Mouse (Mus musculus) lung, postnatal 0 days (tissue): ENCODE results near the gene Gstm6. TPM values are rescaled to one million over a fixed set of nuclear protein-coding genes. Genes with fewer than 3 reads are reported as not detected.
"Not testable (repeated sequence)": the region's sequence is repeated elsewhere in the genome, so short reads cannot be mapped to it uniquely, and the experiment has no call there.

ENCODE experiments used
- ATAC-seq: fragments of 200-750 bp; cut with Nextera tagmentation; 2 replicates; pipeline ENCODE4 v1.8.0; 2017; ENCODE audit warnings: moderate library complexity
- DNase-seq: peaks from one replicate; pipeline ENCODE4 v3.0.0-alpha.2; 2016; ENCODE audit warnings: low spot score
- H3K27ac ChIP-seq: fragments of 300-500 bp; sonication (generic); 2 replicates; pipeline ENCODE4 v1.5.1; 2014; ENCODE audit warnings: antibody characterized with exemption, mild to moderate bottlenecking, low read length, mixed read lengths
- H3K27me3 ChIP-seq: fragments of 300-500 bp; sonication (generic); replicated peaks from 2 replicates; pipeline ENCODE4 v1.6.1; 2014; ENCODE audit warnings: low read length, mixed read lengths; ENCODE audit not compliant: insufficient read depth
- H3K36me3 ChIP-seq: fragments of 300-500 bp; sonication (generic); 2 replicates; pipeline ENCODE4 v1.6.1; 2014; ENCODE audit warnings: low read length, mixed read lengths; ENCODE audit not compliant: insufficient read depth
- H3K4me1 ChIP-seq: fragments of 300-500 bp; sonication (generic); 2 replicates; pipeline ENCODE4 v1.6.1; 2014; ENCODE audit warnings: antibody characterized with exemption, low read depth, low read length, mixed read lengths; ENCODE audit not compliant: insufficient read depth
- H3K4me2 ChIP-seq: fragments of 300-500 bp; sonication (generic); replicated peaks from 2 replicates; pipeline ENCODE4 v1.6.1; 2014; ENCODE audit warnings: low read depth, mild to moderate bottlenecking, low read length, moderate library complexity, mixed read lengths
- H3K4me3 ChIP-seq: fragments of 300-500 bp; sonication (generic); 2 replicates; pipeline ENCODE4 v1.5.1; 2014; ENCODE audit warnings: low read depth, low read length
- H3K9ac ChIP-seq: fragments of 300-500 bp; sonication (generic); replicated peaks from 2 replicates; pipeline ENCODE4 v1.6.1; 2014; ENCODE audit warnings: low read depth, mild to moderate bottlenecking
- H3K9me3 ChIP-seq: fragments of 300-500 bp; sonication (generic); 2 replicates; pipeline ENCODE4 v1.6.1; 2016; ENCODE audit warnings: low read length, mixed read lengths
- CTCF ChIP-seq: IDR thresholded peaks from 2 replicates; pipeline ENCODE4 v1.5.1; 2016; ENCODE audit warnings: antibody characterized with exemption, mild to moderate bottlenecking
- EP300 ChIP-seq: IDR thresholded peaks from 2 replicates; pipeline ENCODE4 v1.6.1; 2016; ENCODE audit warnings: antibody characterized with exemption, mild to moderate bottlenecking, control low read depth
- WGBS: fragments of 180-500 bp; shearing (Covaris S2); extraction: QIAGEN DNeasy Blood & Tissue Kit; methylation state at CpG from one replicate; pipeline ENCODE4 v1.1.7; 2014; 5-methylcytosine and 5-hydroxymethylcytosine counted together
- polyA plus RNA-seq: library from polyadenylated mRNA; unstranded; fragments of >200 nt; fragmentation: Nextera tagmentation; extraction: Ambion mirVana; gene quantifications from 2 replicates; pipeline ENCODE4 v1.2.1, GENCODE M21; 2015

Gene Gstm6
- polyA plus RNA-seq, result 3.6 and 4.1 TPM in 2 replicates

DNA sequence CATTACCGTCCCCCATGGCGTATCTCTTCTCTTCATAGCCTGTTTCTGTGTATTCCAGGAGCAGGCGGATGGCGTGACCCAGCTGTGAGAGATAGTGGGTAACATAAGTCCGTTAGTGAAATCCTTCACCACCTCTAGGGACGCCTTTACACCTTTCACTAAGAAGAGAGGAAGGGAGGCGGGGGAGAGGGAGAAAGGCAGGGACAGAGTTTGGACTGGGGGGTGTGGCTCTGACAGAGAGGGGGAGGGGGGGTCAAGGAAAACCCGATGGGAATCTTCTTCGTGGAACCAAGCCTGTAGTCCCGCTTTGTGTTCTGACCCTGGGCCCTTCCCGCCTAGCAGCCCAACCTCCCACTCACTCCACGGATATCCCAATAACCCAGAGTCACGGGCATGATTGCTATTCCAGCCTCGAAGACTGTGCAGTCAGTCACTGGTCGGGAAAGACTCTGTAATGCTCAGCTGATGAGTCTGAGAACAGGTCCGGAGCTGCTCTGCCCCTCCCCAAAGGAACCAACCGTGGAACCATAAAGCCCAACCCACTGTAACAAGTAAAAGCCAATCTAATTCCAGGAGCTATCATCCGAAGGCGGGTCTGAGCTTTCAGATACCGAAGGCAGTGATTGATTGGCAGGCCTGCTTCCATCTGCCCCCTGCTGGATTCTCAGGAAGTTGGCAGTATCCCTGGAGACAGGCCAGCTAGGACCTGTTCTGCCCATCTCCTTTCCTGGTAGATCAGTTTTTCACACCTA, at the start of gene Gstm6:
Gstm6 (minus strand) TSS at position 511 of the 752 bp plus-strand sequence.
- Histone ChIP-seq H3K36me3 (no peaks in the 10 kb centered on the region), H3K9me3 (no peaks in the 10 kb centered on the region), H3K4me2 (peak within 1 kb of the TSS; percentile 47), H3K4me3 (no peak within 1 kb of the TSS), H3K27me3 (no peaks in the 10 kb centered on the region), H3K9ac (no peak within 1 kb of the TSS), H3K4me1 (peaks cover 3% of the 10 kb centered on the region; the same call in 1 of the 2 replicates), H3K27ac (no peak within 1 kb of the TSS)
- peak; percentile 72 for TF ChIP-seq CTCF
- no peak for TF ChIP-seq EP300
- peak; percentile 75 for DNase-seq
- ATAC-seq, result peak; percentile 69
- WGBS, result 21% methylated on average over 20 of the region's 20 CpGs

DNA sequence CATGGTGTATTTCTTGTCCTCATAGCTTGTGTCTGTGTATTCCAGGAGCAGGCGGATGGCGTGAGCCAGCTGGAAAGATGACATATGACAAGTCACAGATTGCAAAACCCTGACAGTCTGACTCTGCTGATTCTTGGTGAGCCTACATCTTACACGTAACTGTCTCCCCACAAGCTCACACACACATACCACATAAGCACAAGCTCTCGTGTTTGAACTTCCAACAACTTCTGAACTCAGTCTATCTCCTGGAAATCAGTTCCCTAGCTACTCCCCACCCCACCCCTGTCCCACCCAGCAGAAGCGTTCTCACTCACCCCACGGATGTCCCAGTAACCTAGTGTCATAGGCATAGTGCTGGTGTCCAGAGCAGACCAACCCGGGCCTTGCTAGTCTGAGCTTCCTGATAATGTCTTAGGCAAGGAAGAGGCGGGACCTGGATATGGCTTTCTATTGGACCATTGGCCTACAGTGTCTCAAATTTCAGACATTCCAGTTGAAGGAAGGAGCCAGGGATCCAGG, 42.6 kb upstream of the Gstm6 start, which contains the start of gene Gstm2:
Gstm2 (minus strand) TSS at position 413 of the 522 bp plus-strand sequence.
- peak within 1 kb of the TSS; percentile 30 for H3K4me2 ChIP-seq
- TF ChIP-seq EP300 (no peak), CTCF (no peak)
- peak within 1 kb of the TSS; percentile 80 for H3K27ac ChIP-seq
- no peaks in the 10 kb centered on the region for H3K4me1 ChIP-seq
- no peaks in the 10 kb centered on the region for H3K36me3 ChIP-seq
- no peaks in the 10 kb centered on the region for H3K9me3 ChIP-seq
- DNase-seq (peak; percentile 94), ATAC-seq (peak; percentile 96)
- 18% methylated on average over 8 of the region's 8 CpGs for WGBS
- H3K9ac ChIP-seq, result no peak within 1 kb of the TSS
- no peaks in the 10 kb centered on the region for H3K27me3 ChIP-seq
- peak within 1 kb of the TSS; percentile 10; the same call in 1 of the 2 replicates for H3K4me3 ChIP-seq

DNA sequence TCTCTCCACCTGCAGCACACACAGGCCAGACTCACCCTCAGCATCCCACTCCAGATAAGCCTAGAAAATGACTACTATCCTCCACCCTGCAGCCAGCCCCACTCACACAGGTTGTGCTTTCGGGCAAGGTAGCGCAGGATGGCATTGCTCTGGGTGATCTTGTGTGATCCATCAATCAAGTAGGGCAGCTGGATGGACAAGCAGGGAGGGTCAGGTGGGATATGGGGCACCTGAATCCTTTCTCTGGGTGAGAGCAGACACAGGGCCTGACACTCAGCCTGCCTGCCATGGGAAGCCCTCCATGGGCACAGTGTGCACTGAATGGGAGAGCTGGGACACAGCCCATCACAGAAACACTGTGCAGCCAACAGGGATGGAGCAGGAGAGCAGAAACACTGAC, 41.6 kb upstream of the Gstm6 start:
- H3K9ac ChIP-seq, DNase-seq, H3K27me3 ChIP-seq, H3K4me1 ChIP-seq, H3K4me3 ChIP-seq, H3K36me3 ChIP-seq, ATAC-seq, H3K9me3 ChIP-seq: not testable (repeated sequence)
- WGBS, result 95% methylated on average over 2 of the region's 2 CpGs
- Histone ChIP-seq H3K27ac (peak overlapping the region; percentile 80), H3K4me2 (0 out of 2 replicates have a peak overlapping the region, but pooled peaks have one; percentile 30)

DNA sequence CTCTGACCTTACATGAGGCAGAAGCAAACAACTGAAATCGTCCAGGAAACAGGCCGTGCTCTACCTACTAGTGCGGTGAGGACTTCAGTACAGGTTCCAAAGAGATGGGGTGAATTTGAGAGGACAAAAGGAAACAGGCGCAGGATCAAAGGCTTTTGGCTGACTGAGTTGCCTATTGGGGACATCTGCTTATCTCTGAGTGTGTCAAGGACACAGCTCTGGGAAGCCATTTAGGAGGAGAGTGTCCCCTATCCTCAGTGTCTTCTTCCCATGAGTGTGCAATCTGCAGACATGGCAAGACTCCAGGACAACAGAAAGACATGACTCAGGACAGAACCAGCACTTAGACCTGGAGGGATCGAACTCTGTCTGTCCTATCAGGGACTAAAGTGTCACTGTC, 40.9 kb upstream of the Gstm6 start:
- Histone ChIP-seq H3K9ac (no peak overlapping the region), H3K27me3 (no peaks in the 10 kb centered on the region), H3K9me3 (no peaks in the 10 kb centered on the region), H3K4me2 (no peak overlapping the region), H3K36me3 (no peaks in the 10 kb centered on the region), H3K4me1 (no peaks in the 10 kb centered on the region), H3K4me3 (no peak overlapping the region), H3K27ac (no peak overlapping the region)
- DNase-seq, result no peak
- ATAC-seq, result no peak
- 62% methylated on average over 5 of the region's 5 CpGs for WGBS
- TF ChIP-seq EP300, result no peak
- no peak for TF ChIP-seq CTCF

DNA sequence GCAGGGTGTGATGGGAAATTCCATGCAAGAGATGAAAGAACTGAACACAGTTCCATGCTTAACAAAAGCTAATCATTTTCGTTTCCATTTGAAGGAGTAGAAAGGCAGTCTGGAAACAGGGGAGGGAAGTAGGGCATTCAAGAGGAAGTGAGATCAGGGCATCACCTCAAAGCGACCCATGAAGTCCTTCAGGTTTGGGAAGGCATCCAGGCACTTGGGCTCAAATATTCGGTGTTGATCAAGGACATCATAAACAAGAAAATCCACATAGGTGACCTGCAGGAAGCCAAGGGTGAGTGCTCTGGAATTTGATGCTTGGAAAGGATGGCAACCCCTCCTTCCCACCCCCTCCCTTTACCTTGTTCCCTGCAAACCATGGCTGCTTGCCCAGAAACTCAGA, 40.2 kb upstream of the Gstm6 start:
- Histone ChIP-seq H3K4me2 (no peak overlapping the region), H3K4me1 (no peaks in the 10 kb centered on the region), H3K9ac (no peak overlapping the region), H3K27me3 (no peaks in the 10 kb centered on the region), H3K27ac (no peak overlapping the region), H3K9me3 (no peaks in the 10 kb centered on the region), H3K36me3 (no peaks in the 10 kb centered on the region), H3K4me3 (no peak overlapping the region)
- no peak for ATAC-seq
- DNase-seq, result no peak
- no peak for TF ChIP-seq EP300
- no peak for TF ChIP-seq CTCF
- WGBS, result 27% methylated on average over 3 of the region's 3 CpGs

DNA sequence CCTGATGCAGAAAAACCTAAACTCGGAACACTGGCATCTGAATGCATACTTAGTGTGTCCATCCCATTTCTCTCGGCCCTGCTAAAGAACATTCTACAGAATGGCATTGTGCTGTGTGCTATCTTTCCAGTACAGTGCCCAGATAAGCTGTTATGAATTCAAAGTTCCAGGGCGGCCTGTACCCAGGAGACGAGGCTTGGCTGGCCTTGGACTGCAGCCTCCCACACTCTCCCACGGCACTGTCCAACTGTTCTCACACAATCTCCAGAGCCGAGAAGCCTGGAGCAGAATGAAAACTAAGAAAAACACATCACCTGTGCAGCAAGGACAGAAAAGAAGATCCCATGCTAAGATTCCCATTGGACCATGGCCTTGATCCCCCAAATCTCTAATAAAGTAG, 39.2 kb upstream of the Gstm6 start:
- H3K9me3 ChIP-seq, result no peaks in the 10 kb centered on the region
- ATAC-seq (no peak), DNase-seq (no peak)
- no peak overlapping the region for H3K27ac ChIP-seq
- H3K36me3 ChIP-seq, result no peaks in the 10 kb centered on the region
- no peak overlapping the region for H3K9ac ChIP-seq
- H3K4me1 ChIP-seq, result no peaks in the 10 kb centered on the region
- H3K4me3 ChIP-seq, result no peak overlapping the region
- TF ChIP-seq EP300 (no peak), CTCF (no peak)
- H3K4me2 ChIP-seq, result no peak overlapping the region
- H3K27me3 ChIP-seq, result no peaks in the 10 kb centered on the region
- WGBS, result 87% methylated on average over 6 of the region's 6 CpGs
